Mouse (Mus musculus): ENCODE data around the gene Myd88. TPM values are rescaled to one million over a fixed set of nuclear protein-coding genes. Genes with fewer than 3 reads are reported as not detected.
"Not testable (repeated sequence)": the region's sequence is repeated elsewhere in the genome, so short reads cannot be mapped to it uniquely, and the experiment has no call there.

Myd88 gene
- polyA plus RNA-seq (2015; fragmentation: Nextera tagmentation; extraction: Ambion mirVana): 43.2 and 46.7 TPM in 2 replicates

DNA sequence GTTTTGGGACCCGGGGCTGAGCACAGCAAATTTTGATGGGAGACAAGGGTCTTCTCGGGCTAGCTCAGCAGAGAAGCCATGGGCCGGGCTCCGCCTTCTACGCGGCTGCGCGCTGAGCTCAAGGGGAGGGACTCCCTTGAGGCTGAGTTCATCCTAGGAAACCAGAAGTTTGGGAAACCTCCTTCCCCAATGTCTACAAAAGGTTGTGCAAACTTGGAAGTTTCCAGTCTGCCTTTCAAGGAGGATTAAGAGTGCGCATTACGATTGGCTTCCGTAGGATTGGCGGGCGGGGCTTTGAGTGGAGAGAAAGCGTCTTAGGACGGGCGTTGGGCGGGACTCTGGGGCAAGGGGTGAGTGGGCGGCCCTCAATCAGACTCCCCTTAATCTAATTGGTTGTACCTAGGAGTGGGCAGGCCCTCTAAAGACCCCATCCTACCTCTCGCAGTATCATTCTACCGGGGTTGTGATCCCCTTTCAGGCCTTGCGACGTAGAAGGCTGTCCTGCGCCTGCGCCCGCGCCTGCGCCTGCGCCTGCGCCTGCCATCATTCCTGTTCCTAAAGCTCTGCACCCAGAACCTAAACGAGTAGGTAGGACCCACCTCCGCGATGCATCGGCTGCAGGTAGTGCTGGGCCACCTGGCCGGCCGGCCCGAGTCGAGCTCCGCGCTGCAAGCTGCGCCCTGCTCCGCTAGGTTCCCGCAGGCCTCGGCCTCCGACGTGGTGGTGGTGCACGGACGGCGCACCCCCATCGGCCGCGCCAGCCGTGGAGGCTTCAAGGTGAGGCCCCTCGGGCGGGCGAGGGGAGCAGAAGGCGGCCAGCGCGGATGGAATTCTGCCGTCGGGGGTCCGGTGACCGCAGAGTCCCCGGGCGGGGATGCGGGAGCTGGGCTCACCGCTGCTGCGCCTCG is at the start of gene Myd88:
Gene Myd88 (minus strand): TSS at position 503 of the 908 bp plus-strand sequence.
- H3K4me2 ChIP-seq (ENCODE audit: low read depth, low read length): peak within 1 kb of the TSS; percentile 89
- H3K4me3 ChIP-seq (replicated peaks; ENCODE audit: low read length): peak within 1 kb of the TSS; percentile 75
- no peaks in the 10 kb centered on the region for H3K27me3 ChIP-seq (ENCODE audit: control insufficient read depth, insufficient read depth, low read length)
- no peaks in the 10 kb centered on the region for H3K9me3 ChIP-seq (replicated peaks; ENCODE audit: control insufficient read depth, low read length)
- H3K4me1 ChIP-seq (ENCODE audit: control insufficient read depth, insufficient read depth, low read length): peaks cover 16% of the 10 kb centered on the region
- peak within 1 kb of the TSS; percentile 97 for H3K27ac ChIP-seq (ENCODE audit: low read length)
- peak within 1 kb of the TSS; percentile 89 for H3K9ac ChIP-seq (ENCODE audit: low read length)
- H3K36me3 ChIP-seq (ENCODE audit: control insufficient read depth, insufficient read depth, low read length): 0 out of 2 replicates have a peak, but pooled peaks cover 11% of the 10 kb centered on the region
- peak; percentile 99 for ATAC-seq (ENCODE audit: insufficient read depth, low FRiP score)
- WGBS: under 1% methylated on average over 68 of the region's 68 CpGs

- no peak overlapping the region for H3K4me3 ChIP-seq (replicated peaks; ENCODE audit: low read length)
- H3K9me3 ChIP-seq (replicated peaks; ENCODE audit: control insufficient read depth, low read length): no peaks in the 10 kb centered on the region
- no peaks in the 10 kb centered on the region for H3K27me3 ChIP-seq (ENCODE audit: control insufficient read depth, insufficient read depth, low read length)
- no peak overlapping the region for H3K4me2 ChIP-seq (ENCODE audit: low read depth, low read length)
- H3K27ac ChIP-seq (ENCODE audit: low read length): no peak overlapping the region
- WGBS: 86% methylated on average over 2 of the region's 2 CpGs
- H3K36me3 ChIP-seq (ENCODE audit: control insufficient read depth, insufficient read depth, low read length): no peaks in the 10 kb centered on the region
- H3K9ac ChIP-seq (ENCODE audit: low read length): no peak overlapping the region
- ATAC-seq (ENCODE audit: insufficient read depth, low FRiP score): no peak
- no peaks in the 10 kb centered on the region for H3K4me1 ChIP-seq (ENCODE audit: control insufficient read depth, insufficient read depth, low read length)
Observed at GRCm38 (mm10) chr9:119390214-119390613, 49.0 kb upstream of the Myd88 start.

DNA sequence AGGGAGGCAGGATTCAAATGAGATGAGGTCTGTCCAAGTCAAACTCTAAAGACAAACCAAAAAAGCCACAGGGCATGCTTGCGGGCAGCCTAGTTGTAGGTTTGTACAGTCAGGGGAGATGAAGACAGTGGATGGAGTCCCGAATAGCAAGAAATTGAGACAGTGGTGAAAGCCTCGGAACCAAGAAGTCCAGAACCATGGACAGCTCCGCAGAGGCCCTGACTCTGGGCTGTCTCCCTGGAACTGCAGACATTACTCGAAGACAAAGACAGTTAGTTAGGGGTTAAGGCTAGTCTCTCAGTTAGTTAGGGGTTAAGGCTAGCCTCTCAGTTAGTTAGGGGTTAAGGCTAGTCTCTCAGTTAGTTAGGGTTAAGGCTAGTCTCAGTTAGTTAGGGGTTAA is 47.7 kb upstream of the Myd88 start:
- H3K4me2 ChIP-seq (ENCODE audit: low read depth, low read length): no peak overlapping the region
- no peak for ATAC-seq (ENCODE audit: insufficient read depth, low FRiP score)
- H3K27ac ChIP-seq (ENCODE audit: low read length): no peak overlapping the region
- H3K9ac ChIP-seq (ENCODE audit: low read length): no peak overlapping the region
- no peaks in the 10 kb centered on the region for H3K36me3 ChIP-seq (ENCODE audit: control insufficient read depth, insufficient read depth, low read length)
- no peaks in the 10 kb centered on the region for H3K27me3 ChIP-seq (ENCODE audit: control insufficient read depth, insufficient read depth, low read length)
- 48% methylated on average over 5 of the region's 5 CpGs for WGBS
- no peaks in the 10 kb centered on the region for H3K9me3 ChIP-seq (replicated peaks; ENCODE audit: control insufficient read depth, low read length)
- H3K4me3 ChIP-seq (replicated peaks; ENCODE audit: low read length): no peak overlapping the region
- H3K4me1 ChIP-seq (ENCODE audit: control insufficient read depth, insufficient read depth, low read length): no peaks in the 10 kb centered on the region

DNA sequence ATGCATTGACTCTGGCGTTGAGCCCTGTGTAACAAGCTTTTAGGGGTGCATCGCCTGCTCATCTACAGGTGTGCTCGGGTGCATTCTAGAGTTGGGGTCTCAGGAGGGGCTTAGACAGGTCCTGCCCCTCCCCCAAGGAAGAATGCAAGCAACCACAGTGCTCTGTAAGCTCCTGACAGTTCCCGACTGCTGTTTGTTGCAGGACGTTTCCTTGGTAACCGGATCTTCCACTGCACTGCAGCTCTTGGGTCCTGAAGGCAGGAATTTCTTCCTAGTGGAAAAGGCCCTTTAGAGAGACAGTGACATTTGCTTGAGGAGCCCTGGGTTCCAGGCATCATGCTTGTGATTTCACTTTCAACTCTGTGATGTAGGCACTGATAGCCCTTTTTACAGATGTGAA is 41.4 kb upstream of the Myd88 start:
- ATAC-seq (ENCODE audit: insufficient read depth, low FRiP score): no peak
- H3K4me2 ChIP-seq (ENCODE audit: low read depth, low read length): no peak overlapping the region
- H3K9me3 ChIP-seq (replicated peaks; ENCODE audit: control insufficient read depth, low read length): no peaks in the 10 kb centered on the region
- WGBS: 56% methylated on average over 6 of the region's 6 CpGs
- H3K4me3 ChIP-seq (replicated peaks; ENCODE audit: low read length): no peak overlapping the region
- no peaks in the 10 kb centered on the region for H3K4me1 ChIP-seq (ENCODE audit: control insufficient read depth, insufficient read depth, low read length)
- no peaks in the 10 kb centered on the region for H3K36me3 ChIP-seq (ENCODE audit: control insufficient read depth, insufficient read depth, low read length)
- no peak overlapping the region for H3K27ac ChIP-seq (ENCODE audit: low read length)
- no peak overlapping the region for H3K9ac ChIP-seq (ENCODE audit: low read length)
- H3K27me3 ChIP-seq (ENCODE audit: control insufficient read depth, insufficient read depth, low read length): no peaks in the 10 kb centered on the region

GRCm38 (mm10) chr9:119378231-119378630 is 37.0 kb upstream of the Myd88 start:
- Histone ChIP-seq H3K9ac (ENCODE audit: low read length) (no peak overlapping the region), H3K4me1 (ENCODE audit: control insufficient read depth, insufficient read depth, low read length) (no peaks in the 10 kb centered on the region), H3K9me3 (replicated peaks; ENCODE audit: control insufficient read depth, low read length) (no peaks in the 10 kb centered on the region), H3K4me3 (replicated peaks; ENCODE audit: low read length) (no peak overlapping the region), H3K27ac (ENCODE audit: low read length) (no peak overlapping the region), H3K36me3 (ENCODE audit: control insufficient read depth, insufficient read depth, low read length) (no peaks in the 10 kb centered on the region), H3K4me2 (ENCODE audit: low read depth, low read length) (no peak overlapping the region), H3K27me3 (ENCODE audit: control insufficient read depth, insufficient read depth, low read length) (no peaks in the 10 kb centered on the region)
- 78% methylated on average over 4 of the region's 4 CpGs for WGBS
- no peak for ATAC-seq (ENCODE audit: insufficient read depth, low FRiP score)

- no peaks in the 10 kb centered on the region for H3K4me1 ChIP-seq (ENCODE audit: control insufficient read depth, insufficient read depth, low read length)
- no peak overlapping the region for H3K4me3 ChIP-seq (replicated peaks; ENCODE audit: low read length)
- no peak overlapping the region for H3K9ac ChIP-seq (ENCODE audit: low read length)
- no peak overlapping the region for H3K27ac ChIP-seq (ENCODE audit: low read length)
- no peak overlapping the region for H3K4me2 ChIP-seq (ENCODE audit: low read depth, low read length)
- no peaks in the 10 kb centered on the region for H3K9me3 ChIP-seq (replicated peaks; ENCODE audit: control insufficient read depth, low read length)
- no peak for ATAC-seq (ENCODE audit: insufficient read depth, low FRiP score)
- no peaks in the 10 kb centered on the region for H3K36me3 ChIP-seq (ENCODE audit: control insufficient read depth, insufficient read depth, low read length)
- WGBS: 60% methylated on average over 6 of the region's 6 CpGs
- H3K27me3 ChIP-seq (ENCODE audit: control insufficient read depth, insufficient read depth, low read length): no peaks in the 10 kb centered on the region
Observed at GRCm38 (mm10) chr9:119375556-119375955, 34.3 kb upstream of the Myd88 start.

GRCm38 (mm10) chr9:119375008-119375407 is 33.8 kb upstream of the Myd88 start:
- WGBS: 68% methylated on average over 3 of the region's 3 CpGs
- no peaks in the 10 kb centered on the region for H3K9me3 ChIP-seq (replicated peaks; ENCODE audit: control insufficient read depth, low read length)
- no peak overlapping the region for H3K4me2 ChIP-seq (ENCODE audit: low read depth, low read length)
- no peaks in the 10 kb centered on the region for H3K36me3 ChIP-seq (ENCODE audit: control insufficient read depth, insufficient read depth, low read length)
- H3K4me3 ChIP-seq (replicated peaks; ENCODE audit: low read length): no peak overlapping the region
- no peak overlapping the region for H3K9ac ChIP-seq (ENCODE audit: low read length)
- no peak overlapping the region for H3K27ac ChIP-seq (ENCODE audit: low read length)
- no peaks in the 10 kb centered on the region for H3K4me1 ChIP-seq (ENCODE audit: control insufficient read depth, insufficient read depth, low read length)
- no peaks in the 10 kb centered on the region for H3K27me3 ChIP-seq (ENCODE audit: control insufficient read depth, insufficient read depth, low read length)
- no peak for ATAC-seq (ENCODE audit: insufficient read depth, low FRiP score)

DNA sequence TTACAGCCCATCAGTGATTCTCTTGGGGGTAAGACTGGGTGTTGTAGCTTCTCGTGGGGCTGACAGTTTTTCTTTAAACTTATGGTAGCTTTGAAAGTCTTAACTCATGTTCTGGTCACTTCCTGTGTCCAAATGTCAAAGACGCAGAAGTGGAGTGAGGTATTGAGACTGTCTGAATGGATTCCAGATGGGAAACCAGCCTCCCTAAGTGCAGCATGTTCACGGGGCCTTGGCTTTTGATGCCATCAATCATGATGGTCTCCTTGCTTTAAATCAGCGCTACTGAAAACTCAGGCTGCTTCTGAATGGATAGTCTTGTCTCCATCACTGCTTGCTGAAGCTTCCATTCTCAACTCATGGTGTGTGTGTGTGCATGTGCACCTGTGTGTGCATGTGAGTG is 30.0 kb upstream of the Myd88 start:
- Histone ChIP-seq H3K9ac (ENCODE audit: low read length) (no peak overlapping the region), H3K4me1 (ENCODE audit: control insufficient read depth, insufficient read depth, low read length) (no peaks in the 10 kb centered on the region), H3K4me3 (replicated peaks; ENCODE audit: low read length) (no peak overlapping the region), H3K27ac (ENCODE audit: low read length) (no peak overlapping the region), H3K36me3 (ENCODE audit: control insufficient read depth, insufficient read depth, low read length) (no peaks in the 10 kb centered on the region), H3K9me3 (replicated peaks; ENCODE audit: control insufficient read depth, low read length) (no peaks in the 10 kb centered on the region), H3K4me2 (ENCODE audit: low read depth, low read length) (no peak overlapping the region), H3K27me3 (ENCODE audit: control insufficient read depth, insufficient read depth, low read length) (no peaks in the 10 kb centered on the region)
- 60% methylated on average over 4 of the region's 4 CpGs for WGBS
- no peak for ATAC-seq (ENCODE audit: insufficient read depth, low FRiP score)

DNA sequence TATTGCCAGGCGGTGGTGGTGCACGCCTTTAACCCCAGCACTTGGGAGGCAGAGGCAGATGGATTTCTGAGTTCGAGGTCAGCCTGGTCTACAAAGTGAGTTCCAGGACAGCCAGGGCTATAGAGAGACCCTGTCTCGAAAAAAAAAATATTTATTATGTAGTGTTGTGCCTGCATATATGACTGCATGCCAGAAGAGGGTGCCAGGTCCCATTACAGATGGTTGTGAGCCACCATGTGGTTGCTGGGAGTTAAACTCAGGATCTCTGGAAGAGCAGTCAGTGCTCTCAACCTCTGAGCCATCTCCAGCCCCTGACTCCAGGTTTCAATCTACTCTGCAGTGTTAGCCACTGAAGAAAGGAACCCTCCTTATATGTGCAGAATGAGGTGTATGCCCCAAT is 29.6 kb upstream of the Myd88 start:
- H3K4me3 ChIP-seq (replicated peaks; ENCODE audit: low read length); H3K36me3 ChIP-seq (ENCODE audit: control insufficient read depth, insufficient read depth, low read length); H3K4me1 ChIP-seq (ENCODE audit: control insufficient read depth, insufficient read depth, low read length); H3K9me3 ChIP-seq (replicated peaks; ENCODE audit: control insufficient read depth, low read length); H3K27ac ChIP-seq (ENCODE audit: low read length); H3K27me3 ChIP-seq (ENCODE audit: control insufficient read depth, insufficient read depth, low read length); H3K4me2 ChIP-seq (ENCODE audit: low read depth, low read length); ATAC-seq (ENCODE audit: insufficient read depth, low FRiP score); H3K9ac ChIP-seq (ENCODE audit: low read length): not testable (repeated sequence)
- WGBS: 83% methylated on average over 4 of the region's 4 CpGs
